Mouse (Mus musculus): ENCODE measurements around the gene Jmjd4. TPM values are rescaled to one million over a fixed set of nuclear protein-coding genes. Genes with fewer than 3 reads are reported as not detected.

The Jmjd4 gene
- polyA plus RNA-seq, 1 experiment from 2014 or later, result 12.0 TPM

Other genes with a start within 250 kb of the Jmjd4 start
- gene Mrpl55, start 247.6 kb upstream of the Jmjd4 start, polyA plus RNA-seq (2014; fragmentation: Nextera tagmentation; extraction: Ambion mirVana), result 109 and 119 TPM in 2 replicates
- gene 2310033P09Rik, start 241.7 kb upstream of the Jmjd4 start, polyA plus RNA-seq (2014; fragmentation: Nextera tagmentation; extraction: Ambion mirVana), result 27.7 and 30.5 TPM in 2 replicates
- gene Arf1, start 221.8 kb upstream of the Jmjd4 start, polyA plus RNA-seq (2014; fragmentation: Nextera tagmentation; extraction: Ambion mirVana), result 666 and 687 TPM in 2 replicates
- 0.61 and 1.1 TPM in 2 replicates for gene Wnt3a, start 159.3 kb upstream of the Jmjd4 start, polyA plus RNA-seq (2014; fragmentation: Nextera tagmentation; extraction: Ambion mirVana)
- 1.4 and 1.6 TPM in 2 replicates for gene Wnt9a, start 143.1 kb upstream of the Jmjd4 start, polyA plus RNA-seq (2014; fragmentation: Nextera tagmentation; extraction: Ambion mirVana)
- not detected in 2 replicates for gene Prss38, start 74.4 kb upstream of the Jmjd4 start, polyA plus RNA-seq (2014; fragmentation: Nextera tagmentation; extraction: Ambion mirVana)
- 428 and 481 TPM in 2 replicates for gene Snap47, start 1.1 kb downstream of the Jmjd4 start, polyA plus RNA-seq (2014; fragmentation: Nextera tagmentation; extraction: Ambion mirVana)
- 17.5 and 19.8 TPM in 2 replicates for gene Zfp867, start 22.4 kb downstream of the Jmjd4 start, polyA plus RNA-seq (2014; fragmentation: Nextera tagmentation; extraction: Ambion mirVana)
- 11.4 and 13.1 TPM in 2 replicates for gene Zkscan17, start 76.7 kb downstream of the Jmjd4 start, polyA plus RNA-seq (2014; fragmentation: Nextera tagmentation; extraction: Ambion mirVana)
- 0.06 and 0.12 TPM in 2 replicates for gene Nlrp3, start 91.5 kb downstream of the Jmjd4 start, polyA plus RNA-seq (2014; fragmentation: Nextera tagmentation; extraction: Ambion mirVana)
- gene Olfr222, start 126.2 kb downstream of the Jmjd4 start, polyA plus RNA-seq (2014; fragmentation: Nextera tagmentation; extraction: Ambion mirVana), result not detected in 2 replicates
- not detected in 2 replicates for gene Olfr223, start 143.2 kb downstream of the Jmjd4 start, polyA plus RNA-seq (2014; fragmentation: Nextera tagmentation; extraction: Ambion mirVana)
- 55.6 and 63.4 TPM in 2 replicates for gene Mprip, start 211.3 kb downstream of the Jmjd4 start, polyA plus RNA-seq (2014; fragmentation: Nextera tagmentation; extraction: Ambion mirVana)

Data from forebrain, embryonic 14.5 days (tissue).